Mouse (Mus musculus) liver, embryonic 15.5 days (tissue): Measurements from ENCODE around the gene Tmem256. TPM values are rescaled to one million over a fixed set of nuclear protein-coding genes. Genes with fewer than 3 reads are reported as not detected.
A peak's percentile ranks its signal among the peaks of the same experiment; 100 is the strongest.

Source experiments
- ATAC-seq: fragments of 200-750 bp; cut with Nextera tagmentation; 2 replicates; pipeline ENCODE4 v1.8.0; 2017; ENCODE audit warnings: moderate number of reproducible peaks, mild to moderate bottlenecking, moderate library complexity; ENCODE audit not compliant: insufficient read depth
- H3K27ac ChIP-seq: fragments of 300-500 bp; sonication (generic); replicated peaks from 2 replicates; pipeline ENCODE4 v1.5.1; 2015; ENCODE audit warnings: mild to moderate bottlenecking, inconsistent platforms
- H3K27me3 ChIP-seq: fragments of 300-500 bp; sonication (generic); 2 replicates; pipeline ENCODE4 v1.6.1; 2015; ENCODE audit warnings: mild to moderate bottlenecking, inconsistent platforms
- H3K36me3 ChIP-seq: fragments of 300-500 bp; sonication (generic); replicated peaks from 2 replicates; pipeline ENCODE4 v1.6.1; 2015; ENCODE audit warnings: moderate library complexity, mild to moderate bottlenecking, inconsistent platforms
- H3K4me1 ChIP-seq: fragments of 300-500 bp; sonication (generic); replicated peaks from 2 replicates; pipeline ENCODE4 v1.6.1; 2015; ENCODE audit warnings: inconsistent platforms
- H3K4me2 ChIP-seq: fragments of 300-500 bp; sonication (generic); 2 replicates; pipeline ENCODE4 v1.6.1; 2015; ENCODE audit warnings: moderate library complexity, mild to moderate bottlenecking, inconsistent platforms
- H3K4me3 ChIP-seq: fragments of 300-500 bp; sonication (generic); replicated peaks from 2 replicates; pipeline ENCODE4 v1.5.1; 2015; ENCODE audit warnings: mild to moderate bottlenecking, inconsistent platforms
- H3K9ac ChIP-seq: fragments of 300-500 bp; sonication (generic); 2 replicates; pipeline ENCODE4 v1.6.1; 2015; ENCODE audit warnings: moderate library complexity, mild to moderate bottlenecking, inconsistent platforms
- H3K9me3 ChIP-seq: fragments of 300-500 bp; sonication (generic); replicated peaks from 2 replicates; pipeline ENCODE4 v1.6.1; 2016; ENCODE audit warnings: inconsistent platforms
- WGBS: fragments of 180-500 bp; shearing (Covaris S2); methylation state at CpG from one replicate; pipeline ENCODE4 v1.1.7; 2015; ENCODE audit warnings: mixed read lengths; ENCODE audit not compliant: insufficient replicate concordance; 5-methylcytosine and 5-hydroxymethylcytosine counted together
- polyA plus RNA-seq: library from polyadenylated mRNA; unstranded; fragments of >200 nt; fragmentation: Nextera tagmentation; extraction: Ambion mirVana; gene quantifications from 2 replicates; pipeline ENCODE4 v1.2.1, GENCODE M21; 2015

Gene Tmem256
- polyA plus RNA-seq, 1 experiment from 2014 or later, result 387 TPM

GRCm38 (mm10) chr11:69836703-69837576 is 1.4 kb upstream of the Tmem256 start:
- 0 out of 2 replicates have a peak, but pooled peaks cover 4% of the 10 kb centered on the region for H3K36me3 ChIP-seq
- no peaks in the 10 kb centered on the region for H3K9me3 ChIP-seq
- 2% methylated on average over 51 of the region's 52 CpGs for WGBS
- peak overlapping the region; percentile 57 for H3K9ac ChIP-seq
- 0 out of 2 replicates have a peak overlapping the region, but pooled peaks have one; percentile 92 for H3K27ac ChIP-seq
- peaks cover 60% of the 10 kb centered on the region for H3K27me3 ChIP-seq
- H3K4me3 ChIP-seq, result peak overlapping the region; percentile 78
- H3K4me2 ChIP-seq, result peak overlapping the region; percentile 95
- ATAC-seq, result no peak
- H3K4me1 ChIP-seq, result peaks cover 66% of the 10 kb centered on the region

- 0% methylated on average over 32 of the region's 32 CpGs for WGBS
- Histone ChIP-seq H3K9me3 (no peaks in the 10 kb centered on the region), H3K4me2 (peak within 1 kb of the TSS; percentile 95), H3K4me1 (peaks cover 67% of the 10 kb centered on the region), H3K4me3 (peak within 1 kb of the TSS; percentile 78), H3K27me3 (peaks cover 53% of the 10 kb centered on the region), H3K36me3 (0 out of 2 replicates have a peak, but pooled peaks cover 4% of the 10 kb centered on the region), H3K27ac (peak within 1 kb of the TSS; percentile 92), H3K9ac (peak within 1 kb of the TSS; percentile 81)
- ATAC-seq, result peak; percentile 26
Measured at GRCm38 (mm10) chr11:69837604-69837951, 736 bp upstream of the Tmem256 start, which contains the start of gene Nlgn2. Gene Nlgn2 (minus strand): TSS chr11:69837784.

- Histone ChIP-seq H3K9me3 (no peaks in the 10 kb centered on the region), H3K4me1 (peaks cover 70% of the 10 kb centered on the region), H3K4me3 (peak overlapping the region; percentile 78), H3K27ac (peak overlapping the region; percentile 92), H3K9ac (peak overlapping the region; percentile 81), H3K27me3 (peaks cover 42% of the 10 kb centered on the region), H3K36me3 (0 out of 2 replicates have a peak, but pooled peaks cover 4% of the 10 kb centered on the region), H3K4me2 (peak overlapping the region; percentile 95)
- peak; percentile 8 for ATAC-seq
- 2% methylated on average over 7 of the region's 7 CpGs for WGBS
Measured at GRCm38 (mm10) chr11:69838714-69839104, 395 bp downstream of the Tmem256 start.

GRCm38 (mm10) chr11:69846198-69846680 is 7.9 kb downstream of the Tmem256 start, which contains the start of gene Plscr3:
Gene Plscr3 (plus strand): TSS chr11:69846376.
- peak; percentile 85 for ATAC-seq
- Histone ChIP-seq H3K27me3 (no peaks in the 10 kb centered on the region), H3K4me1 (peaks cover 76% of the 10 kb centered on the region), H3K27ac (peak within 1 kb of the TSS; percentile 97), H3K9ac (peak within 1 kb of the TSS; percentile 86), H3K9me3 (no peaks in the 10 kb centered on the region), H3K36me3 (peaks cover 37% of the 10 kb centered on the region), H3K4me2 (peak within 1 kb of the TSS; percentile 94), H3K4me3 (peak within 1 kb of the TSS; percentile 79)
- WGBS, result under 1% methylated on average over 38 of the region's 38 CpGs

- no peaks in the 10 kb centered on the region for H3K27me3 ChIP-seq
- H3K36me3 ChIP-seq, result peaks cover 45% of the 10 kb centered on the region
- H3K27ac ChIP-seq, result peak overlapping the region; percentile 97
- peaks cover 83% of the 10 kb centered on the region for H3K4me1 ChIP-seq
- H3K9ac ChIP-seq, result peak overlapping the region; percentile 86
- H3K4me3 ChIP-seq, result peak overlapping the region; percentile 79
- no peaks in the 10 kb centered on the region for H3K9me3 ChIP-seq
- WGBS, result 11% methylated on average over 37 of the region's 37 CpGs
- ATAC-seq, result peak; percentile 60
- peak overlapping the region; percentile 94 for H3K4me2 ChIP-seq
Measured at GRCm38 (mm10) chr11:69846738-69847688, 8.7 kb downstream of the Tmem256 start.

- peak overlapping the region; percentile 86; the same call in 1 of the 2 replicates for H3K9ac ChIP-seq
- peaks cover 55% of the 10 kb centered on the region for H3K36me3 ChIP-seq
- H3K9me3 ChIP-seq, result no peaks in the 10 kb centered on the region
- no peak for ATAC-seq
- H3K27me3 ChIP-seq, result no peaks in the 10 kb centered on the region
- peak overlapping the region; percentile 94 for H3K4me2 ChIP-seq
- peak overlapping the region; percentile 97 for H3K27ac ChIP-seq
- peaks cover 88% of the 10 kb centered on the region for H3K4me1 ChIP-seq
- 93% methylated on average over 6 of the region's 6 CpGs for WGBS
- peak overlapping the region; percentile 79 for H3K4me3 ChIP-seq
Measured at GRCm38 (mm10) chr11:69848021-69848420, 9.7 kb downstream of the Tmem256 start.

- Histone ChIP-seq H3K27ac (peak overlapping the region; percentile 97), H3K27me3 (no peaks in the 10 kb centered on the region), H3K4me1 (peaks cover 90% of the 10 kb centered on the region), H3K9me3 (no peaks in the 10 kb centered on the region), H3K9ac (no peak overlapping the region), H3K36me3 (peaks cover 55% of the 10 kb centered on the region), H3K4me2 (0 out of 2 replicates have a peak overlapping the region, but pooled peaks have one; percentile 94), H3K4me3 (no peak overlapping the region)
- no peak for ATAC-seq
- 71% methylated on average over 9 of the region's 9 CpGs for WGBS
Measured at GRCm38 (mm10) chr11:69849128-69849527, 10.8 kb downstream of the Tmem256 start.

- 80% methylated on average over 15 of the region's 15 CpGs for WGBS
- peaks cover 55% of the 10 kb centered on the region for H3K36me3 ChIP-seq
- peaks cover 96% of the 10 kb centered on the region for H3K4me1 ChIP-seq
Measured at GRCm38 (mm10) chr11:69849884-69850283, 11.6 kb downstream of the Tmem256 start.

GRCm38 (mm10) chr11:69850754-69851153 is 12.4 kb downstream of the Tmem256 start:
- peaks cover 55% of the 10 kb centered on the region for H3K36me3 ChIP-seq

More at GRCm38 (mm10) chr11:69849884-69850283, 11.6 kb downstream of the Tmem256 start:
- H3K9ac ChIP-seq, result no peak overlapping the region
- no peaks in the 10 kb centered on the region for H3K27me3 ChIP-seq
- H3K4me2 ChIP-seq, result 0 out of 2 replicates have a peak overlapping the region, but pooled peaks have one; percentile 11
- H3K27ac ChIP-seq, result peak overlapping the region; percentile 97
- no peak for ATAC-seq
- H3K4me3 ChIP-seq, result no peak overlapping the region
- no peaks in the 10 kb centered on the region for H3K9me3 ChIP-seq

GRCm38 (mm10) chr11:69853994-69854393 is 15.7 kb downstream of the Tmem256 start:
- Histone ChIP-seq H3K4me3 (peak overlapping the region; percentile 34), H3K4me2 (peak overlapping the region; percentile 65)

More at GRCm38 (mm10) chr11:69850754-69851153, 12.4 kb downstream of the Tmem256 start:
- no peak overlapping the region for H3K4me3 ChIP-seq
- peaks cover 97% of the 10 kb centered on the region for H3K4me1 ChIP-seq
- H3K9me3 ChIP-seq, result no peaks in the 10 kb centered on the region
- no peaks in the 10 kb centered on the region for H3K27me3 ChIP-seq
- H3K4me2 ChIP-seq, result peak overlapping the region; percentile 11
- no peak overlapping the region for H3K9ac ChIP-seq
- WGBS, result 38% methylated on average over 8 of the region's 8 CpGs
- peak overlapping the region; percentile 97 for H3K27ac ChIP-seq
- ATAC-seq, result no peak

More at GRCm38 (mm10) chr11:69853994-69854393, 15.7 kb downstream of the Tmem256 start:
- Histone ChIP-seq H3K36me3 (peaks cover 40% of the 10 kb centered on the region), H3K27me3 (peaks cover 15% of the 10 kb centered on the region), H3K9ac (peak overlapping the region; percentile 54), H3K9me3 (no peaks in the 10 kb centered on the region), H3K4me1 (peaks cover 80% of the 10 kb centered on the region), H3K27ac (peak overlapping the region; percentile 97)
- peak; percentile 94 for ATAC-seq
- WGBS, result 14% methylated on average over 7 of the region's 7 CpGs
